Mouse (Mus musculus): ENCODE results near the gene Cntnap1.

DNA sequence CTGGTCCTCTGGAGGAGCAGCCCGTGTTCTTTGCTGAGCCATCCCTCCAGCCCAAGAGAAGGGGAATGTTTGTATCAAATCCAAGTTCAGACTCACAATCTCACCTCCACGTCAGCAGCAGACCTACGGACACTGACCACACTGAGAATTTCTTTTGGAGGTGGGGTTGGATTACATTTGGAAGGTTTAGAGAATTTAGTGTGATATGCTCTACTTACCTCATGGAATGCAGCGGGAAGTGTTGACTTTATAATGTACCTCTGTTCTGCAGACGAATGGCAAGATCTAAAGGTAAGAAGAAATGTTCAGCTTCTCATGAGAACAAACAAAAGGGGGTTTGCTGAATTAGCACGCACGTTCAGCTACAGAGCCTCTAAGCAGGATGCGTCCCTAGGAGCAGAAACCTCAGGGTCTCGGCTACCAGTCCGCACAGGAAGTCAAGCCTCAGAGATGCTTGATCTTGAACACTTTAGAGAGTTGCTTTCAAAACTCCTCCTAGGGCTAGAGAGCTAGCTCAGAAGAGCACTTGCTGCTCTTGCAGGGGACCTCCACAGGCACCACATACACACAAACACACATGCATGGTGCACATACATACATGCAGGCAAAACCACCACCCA lies 48.2 kb downstream of the Cntnap1 start:
- TF ChIP-seq CTCF (IDR thresholded peaks at IDR 0.05; ENCODE audit: low read depth) (no peak), EP300 (IDR thresholded peaks at IDR 0.05; ENCODE audit: low read depth) (no peak)

Data from liver, embryonic 14.5 days (tissue).